Mouse (Mus musculus) neutrophil, adult 5-6 weeks (primary cell): ENCODE results near the gene Mgarp. TPM values are rescaled to one million over a fixed set of nuclear protein-coding genes. Genes with fewer than 3 reads are reported as not detected.
A peak's percentile ranks its signal among the peaks of the same experiment; 100 is the strongest.
"Not testable (repeated sequence)": the region's sequence is repeated elsewhere in the genome, so short reads cannot be mapped to it uniquely, and the experiment has no call there.

Experiments
- ATAC-seq: fragments of 151-379, 151-347 bp; 2 replicates; pipeline ENCODE4 v1.8.0; 2017; ENCODE audit warnings: mild to moderate bottlenecking, moderate TSS enrichment; ENCODE audit not compliant: insufficient number of reproducible peaks, poor library complexity, low FRiP score, severe bottlenecking; ENCODE audit errors: extremely low read depth
- total RNA-seq: library from RNA; stranded (forward); fragments of 200-1000 nt; gene quantifications from 2 replicates; pipeline ENCODE4 v1.2.3, GENCODE M21; 2017

Gene Mgarp
- total RNA-seq, 1 experiment from 2014 or later, result not detected

GRCm38 (mm10) chr3:51400682-51401081 lies 4.1 kb upstream of the Mgarp start:
- ATAC-seq, result no peak

- ATAC-seq, result no peak
These were observed 3.0 kb upstream of the Mgarp start for GRCm38 (mm10) chr3:51399531-51399930.

GRCm38 (mm10) chr3:51398667-51399066 lies 2.1 kb upstream of the Mgarp start:
- no peak for ATAC-seq

- ATAC-seq, result 0 out of 2 replicates have a peak, but pooled peaks have one; percentile 6
These were observed 1.3 kb upstream of the Mgarp start for GRCm38 (mm10) chr3:51397700-51398299.

- ATAC-seq, result no peak
These were observed 935 bp downstream of the Mgarp start for GRCm38 (mm10) chr3:51395461-51396145.

GRCm38 (mm10) chr3:51394881-51395280 lies 1.7 kb downstream of the Mgarp start:
- ATAC-seq, result no peak

- ATAC-seq, result no peak
These were observed 2.9 kb downstream of the Mgarp start for GRCm38 (mm10) chr3:51393651-51394050.

GRCm38 (mm10) chr3:51393018-51393417 lies 3.5 kb downstream of the Mgarp start:
- ATAC-seq, result not testable (repeated sequence)

- ATAC-seq, result no peak
These were observed 4.9 kb downstream of the Mgarp start for GRCm38 (mm10) chr3:51391591-51391990.

- ATAC-seq, result no peak
These were observed 5.4 kb downstream of the Mgarp start for GRCm38 (mm10) chr3:51391095-51391494.

GRCm38 (mm10) chr3:51388904-51389303 lies 7.6 kb downstream of the Mgarp start:
- peak; percentile 23; the same call in 1 of the 2 replicates for ATAC-seq

- ATAC-seq, result no peak
These were observed 8.6 kb downstream of the Mgarp start for GRCm38 (mm10) chr3:51387868-51388381.

- no peak for ATAC-seq
These were observed 9.4 kb downstream of the Mgarp start for GRCm38 (mm10) chr3:51387134-51387451.

- no peak for ATAC-seq
These were observed 10.0 kb downstream of the Mgarp start for GRCm38 (mm10) chr3:51386441-51387133.

GRCm38 (mm10) chr3:51383409-51383808 lies 13.1 kb downstream of the Mgarp start:
- ATAC-seq, result no peak

- no peak for ATAC-seq
These were observed 15.9 kb downstream of the Mgarp start for GRCm38 (mm10) chr3:51380660-51381014.

GRCm38 (mm10) chr3:51379786-51380659 lies 16.5 kb downstream of the Mgarp start:
- ATAC-seq, result no peak

- ATAC-seq, result no peak
These were observed 17.9 kb downstream of the Mgarp start for GRCm38 (mm10) chr3:51378665-51378946.

GRCm38 (mm10) chr3:51377878-51378664 lies 18.5 kb downstream of the Mgarp start:
- ATAC-seq, result peak; percentile 52; the same call in 1 of the 2 replicates
